Mouse (Mus musculus) kidney, adult 2 months (tissue): Measurements from ENCODE around the gene Exosc2.

Source experiments
- CTCF ChIP-seq: fragments of 200-500 bp; conservative IDR thresholded peaks from 2 replicates; pipeline ENCODE4 v1.5.1; 2011; ENCODE audit warnings: low read depth, mild to moderate bottlenecking, control low read depth, low read length, moderate library complexity, mixed read lengths; ENCODE audit not compliant: insufficient read depth, insufficient read length
- POLR2A ChIP-seq: fragments of 200-500 bp; IDR thresholded peaks from one replicate; pipeline ENCODE4 v1.6.1; 2011; ENCODE audit warnings: low read depth, low read length, control low read depth

DNA sequence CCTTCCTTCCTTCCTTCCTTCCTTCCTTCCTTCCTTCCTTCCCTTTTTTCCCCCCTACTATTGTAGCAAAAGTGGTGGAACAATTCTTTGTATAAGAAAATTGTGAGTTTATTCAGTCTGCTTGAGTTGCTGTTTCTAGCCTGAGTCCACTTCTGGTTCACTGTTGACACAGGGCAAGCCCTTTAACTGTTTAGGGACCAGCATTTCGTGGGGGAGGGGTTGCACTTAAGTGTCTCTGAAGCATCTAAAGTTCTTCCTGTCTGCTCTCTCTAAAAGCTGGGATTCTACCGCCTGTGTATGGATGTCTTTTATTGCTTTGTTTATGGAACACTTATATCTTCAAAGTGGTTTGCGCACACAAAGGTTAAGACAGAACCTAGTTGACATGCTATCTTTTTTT, 19.5 kb downstream of the Exosc2 start:
- TF ChIP-seq CTCF, result no peak
- TF ChIP-seq POLR2A, result no peak
